Mouse (Mus musculus): ENCODE data around the gene Zmym4.

Gene Zmym4

DNA sequence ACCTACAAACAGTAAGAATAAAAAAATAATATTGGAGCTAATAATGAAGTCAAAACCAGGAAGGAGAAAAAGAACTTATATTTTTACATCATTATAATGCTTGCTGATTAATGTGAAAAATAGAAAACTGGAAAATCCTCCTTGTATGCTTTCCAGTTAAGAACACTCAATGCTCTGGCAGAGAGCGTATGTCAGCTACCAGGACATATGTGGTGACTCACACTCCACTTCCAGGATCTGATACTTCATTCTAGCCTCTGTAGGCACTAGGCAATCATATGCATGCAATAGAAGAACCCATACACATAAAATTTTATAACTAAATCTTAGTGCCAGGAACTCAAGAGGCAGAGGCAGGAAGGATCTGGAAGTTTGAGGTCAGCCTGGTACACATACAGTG lies 40.2 kb downstream of the Zmym4 start:
- no peak for DNase-seq

DNA sequence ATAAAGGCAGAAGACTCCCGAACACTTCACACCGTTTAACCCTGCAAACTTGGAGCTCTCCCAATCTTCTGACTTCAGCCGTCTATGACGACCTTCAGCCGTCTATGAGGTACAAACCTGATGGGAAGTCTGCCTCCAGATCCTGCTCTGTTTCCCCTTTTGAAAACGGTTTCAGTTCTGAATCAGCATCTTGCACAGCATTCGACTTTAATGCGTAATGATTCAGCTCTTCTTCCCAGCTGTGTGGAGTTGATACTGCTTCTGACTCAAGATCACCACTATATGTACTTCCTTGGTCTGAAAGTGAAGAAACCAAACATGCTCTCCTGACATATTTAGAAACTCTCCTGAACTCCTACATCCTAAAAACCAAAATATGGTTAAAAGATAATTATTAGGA lies 78.1 kb downstream of the Zmym4 start:
- DNase-seq, result no peak

DNA sequence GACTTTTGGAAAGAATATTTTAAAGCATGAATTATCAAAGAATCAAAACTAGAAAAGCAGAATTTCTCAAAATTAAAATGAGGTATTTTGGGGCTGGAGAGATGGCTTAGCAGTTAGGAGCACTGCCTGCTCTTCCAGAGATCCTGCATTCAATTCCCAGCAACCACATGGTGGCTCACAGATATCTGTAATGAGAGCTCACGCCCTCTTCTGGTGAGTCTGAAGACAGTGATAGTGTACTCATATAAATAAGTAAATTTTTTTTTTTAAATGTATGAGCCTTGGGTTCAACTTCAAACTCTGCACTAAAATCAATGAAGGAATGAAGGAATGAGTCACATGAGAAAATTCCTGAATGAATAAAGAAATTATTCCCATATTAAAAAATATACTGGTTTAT lies 82.0 kb downstream of the Zmym4 start:
- no peak for DNase-seq

DNA sequence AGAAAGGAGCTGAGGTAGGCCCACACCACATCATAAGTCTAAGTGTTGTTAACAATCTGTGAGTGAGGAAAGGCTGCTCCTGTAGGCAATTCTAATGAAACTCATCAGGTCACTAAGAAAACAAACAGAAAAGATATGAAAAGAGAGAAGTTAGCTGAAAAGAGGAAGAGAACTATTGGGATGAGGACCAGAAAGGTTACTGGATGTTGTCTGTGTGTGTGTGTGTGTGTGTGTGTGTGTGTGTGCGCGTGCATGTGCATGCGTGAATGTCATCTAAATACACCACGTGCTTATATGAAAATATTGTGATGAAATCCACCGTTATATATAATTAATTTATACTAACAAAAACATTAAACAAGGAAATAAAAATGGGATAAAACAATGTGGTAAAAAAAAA lies 84.3 kb downstream of the Zmym4 start:
- no peak for DNase-seq

DNA sequence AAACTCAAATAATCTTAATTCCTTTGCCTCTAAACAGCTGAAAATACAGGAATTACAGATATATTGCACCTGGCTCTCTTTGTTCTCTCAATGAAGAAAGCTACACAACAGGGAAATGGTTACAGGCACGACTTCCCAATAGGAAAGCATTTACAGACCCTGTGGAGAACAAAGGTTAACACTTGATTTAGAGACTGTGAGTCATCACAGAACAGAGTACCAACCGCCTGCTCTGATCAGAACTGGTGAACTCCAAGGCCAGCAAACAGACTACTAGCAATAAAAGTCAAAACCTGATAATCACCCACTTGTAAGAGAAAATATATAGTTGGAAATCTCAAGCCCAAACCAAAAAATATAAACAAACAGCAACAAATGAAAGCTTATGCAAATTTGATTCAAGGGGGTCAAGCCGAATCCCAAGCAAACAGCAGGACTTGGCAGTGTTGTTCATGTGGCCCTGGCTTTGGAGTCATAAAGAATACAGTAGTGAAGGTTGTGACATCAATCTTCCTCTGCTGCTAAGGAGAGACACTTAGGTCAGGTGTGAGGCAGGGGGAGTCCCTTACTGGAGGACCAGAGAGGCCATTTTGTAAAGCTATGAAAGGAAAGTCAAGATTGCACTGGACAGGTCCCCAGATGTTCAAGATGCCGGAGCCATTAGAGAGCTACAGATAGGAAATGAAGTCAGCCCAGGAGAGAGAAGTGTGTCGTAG lies 88.2 kb downstream of the Zmym4 start:
- no peak for DNase-seq

DNA sequence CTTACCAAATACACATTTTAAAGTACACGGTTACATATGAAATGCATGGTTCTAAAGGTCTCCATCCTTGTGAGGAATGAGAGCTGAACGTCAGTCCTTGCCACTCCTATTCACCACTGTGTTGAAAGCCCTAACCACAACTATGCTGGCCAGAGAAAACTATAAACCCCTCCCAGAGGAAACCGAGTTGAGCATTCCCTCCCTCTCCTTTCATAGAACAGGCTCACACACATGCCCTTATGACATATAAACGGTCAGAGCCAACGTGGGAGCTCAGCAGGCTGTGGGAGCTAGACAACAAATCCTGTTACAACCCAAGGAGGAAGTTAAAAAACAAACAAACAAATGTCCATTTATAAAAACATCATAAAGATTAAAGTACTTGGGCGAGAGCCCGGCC lies 95.2 kb downstream of the Zmym4 start:
- DNase-seq, result no peak

DNA sequence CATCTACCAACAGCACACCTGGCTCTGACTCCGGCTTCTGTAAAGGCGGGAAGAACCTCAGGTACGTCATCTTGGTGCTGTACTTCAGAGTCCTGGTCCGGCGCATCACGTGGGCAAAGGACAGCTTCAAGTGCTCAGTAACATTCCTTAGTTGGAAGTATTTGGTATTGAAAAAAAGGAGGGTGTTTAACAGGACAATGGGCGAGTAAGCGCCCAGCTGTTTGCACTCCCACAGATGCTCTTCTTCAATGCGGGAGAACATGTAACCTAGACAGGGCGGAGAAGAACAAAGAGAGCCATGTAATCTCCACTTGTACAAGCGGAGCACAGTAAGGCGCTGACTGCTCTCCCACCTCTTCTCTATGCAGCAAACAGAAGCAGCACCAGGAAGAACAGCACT lies 99.2 kb downstream of the Zmym4 start:
- no peak for DNase-seq

DNA sequence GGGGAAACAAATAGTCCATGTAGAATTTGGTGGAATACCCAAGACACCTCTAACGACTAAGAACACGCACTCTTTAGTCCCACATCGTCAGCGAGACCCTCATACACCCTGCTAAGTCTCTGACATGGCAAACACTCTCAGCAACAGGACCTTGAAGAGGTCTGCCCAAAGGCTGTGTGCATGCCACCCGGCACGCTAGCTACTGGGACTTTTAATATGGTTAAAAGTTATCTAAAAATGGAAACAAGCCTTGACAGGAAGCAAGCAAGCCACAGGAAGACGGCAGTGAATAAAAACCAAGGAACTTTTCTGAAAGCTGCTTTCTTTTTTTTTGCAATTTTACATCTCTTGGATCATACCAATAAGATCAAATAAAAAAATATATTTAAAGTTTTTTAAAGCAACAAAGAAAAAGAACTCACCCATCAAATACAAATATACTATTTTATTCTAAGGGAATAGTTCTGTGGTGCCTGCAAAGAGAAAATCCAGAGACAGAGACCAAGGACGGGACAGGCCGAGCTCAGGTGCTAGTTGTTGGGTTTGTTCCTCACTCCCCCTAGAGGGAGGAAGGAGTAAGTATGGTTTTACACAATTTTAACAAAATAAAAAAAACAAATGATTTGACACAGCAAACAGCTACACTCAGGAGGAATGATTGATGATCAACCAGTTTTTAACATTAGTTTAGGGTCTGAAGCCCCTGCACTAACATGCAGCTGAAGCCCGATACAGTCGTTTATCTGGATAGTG lies 106.2 kb downstream of the Zmym4 start:
- no peak for DNase-seq

DNA sequence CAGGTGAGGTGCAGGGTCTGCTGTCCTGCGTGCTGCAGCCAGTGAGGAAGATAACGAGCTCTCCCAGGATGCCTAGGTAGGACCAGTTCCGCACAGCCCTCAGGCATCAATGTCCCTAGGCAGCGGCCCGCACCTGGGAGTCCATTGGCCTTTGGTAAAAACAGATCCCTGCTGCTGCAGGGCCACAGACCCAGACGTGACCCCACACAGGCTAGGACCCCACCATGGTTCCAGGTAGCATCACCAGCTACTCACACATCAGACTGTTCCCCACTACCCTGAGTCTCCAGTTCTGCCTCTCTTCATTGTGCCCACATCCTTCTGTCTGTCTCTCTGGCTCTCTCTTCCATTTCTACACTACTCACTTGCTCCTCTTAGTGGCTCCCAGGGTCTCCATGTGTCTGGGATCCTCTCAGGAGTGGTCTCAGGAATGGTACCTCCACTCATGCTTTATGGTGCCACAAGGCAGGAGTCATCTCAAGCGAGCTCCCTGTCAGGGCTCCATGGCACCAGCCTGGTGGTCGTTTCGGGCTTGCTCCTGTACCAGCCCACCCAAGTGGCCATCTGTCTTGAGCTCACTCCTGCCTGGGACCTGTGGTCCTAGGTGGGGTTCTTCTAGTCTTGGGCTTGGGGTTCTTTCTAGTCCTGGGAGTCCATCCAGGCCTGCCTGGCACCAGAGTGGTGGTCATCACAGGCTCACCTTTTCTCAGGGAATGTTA lies 107.5 kb downstream of the Zmym4 start:
- DNase-seq, result no peak

DNA sequence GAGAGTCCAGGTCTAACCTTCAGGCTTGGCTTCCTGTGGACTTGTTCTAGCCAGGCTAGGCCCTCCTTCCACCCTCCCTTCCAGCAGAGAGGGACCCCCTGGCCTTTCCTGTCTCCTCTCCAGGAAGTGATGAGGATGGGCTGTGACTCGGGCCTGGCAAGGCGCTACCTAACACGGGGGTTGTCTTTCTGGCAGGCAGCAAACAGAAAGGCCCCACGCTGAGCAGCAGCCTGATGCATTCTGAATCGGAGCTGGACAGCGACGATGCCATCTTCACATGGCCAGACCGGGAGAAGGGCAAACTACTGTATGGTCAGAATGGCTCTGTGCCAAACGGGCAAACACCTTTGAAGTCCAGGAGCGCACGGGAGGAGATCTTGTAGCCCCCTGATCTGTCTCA lies 115.0 kb downstream of the Zmym4 start:
- DNase-seq, result no peak

DNA sequence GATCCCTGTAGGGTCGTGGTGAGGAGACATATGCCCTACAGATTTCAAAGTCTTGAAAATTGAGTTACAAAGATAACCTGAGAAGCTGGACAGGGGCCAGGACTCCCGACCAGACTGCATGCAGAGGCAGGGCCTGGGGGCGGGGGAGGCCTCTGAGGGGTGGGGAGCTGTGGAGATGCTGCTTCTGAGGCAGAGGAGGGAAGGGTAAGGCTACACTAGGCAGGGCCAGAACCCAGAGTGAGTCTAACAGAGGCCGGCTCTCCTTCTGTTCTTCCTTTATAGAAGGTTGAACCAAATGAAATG lies 117.2 kb downstream of the Zmym4 start:
- no peak for DNase-seq

DNA sequence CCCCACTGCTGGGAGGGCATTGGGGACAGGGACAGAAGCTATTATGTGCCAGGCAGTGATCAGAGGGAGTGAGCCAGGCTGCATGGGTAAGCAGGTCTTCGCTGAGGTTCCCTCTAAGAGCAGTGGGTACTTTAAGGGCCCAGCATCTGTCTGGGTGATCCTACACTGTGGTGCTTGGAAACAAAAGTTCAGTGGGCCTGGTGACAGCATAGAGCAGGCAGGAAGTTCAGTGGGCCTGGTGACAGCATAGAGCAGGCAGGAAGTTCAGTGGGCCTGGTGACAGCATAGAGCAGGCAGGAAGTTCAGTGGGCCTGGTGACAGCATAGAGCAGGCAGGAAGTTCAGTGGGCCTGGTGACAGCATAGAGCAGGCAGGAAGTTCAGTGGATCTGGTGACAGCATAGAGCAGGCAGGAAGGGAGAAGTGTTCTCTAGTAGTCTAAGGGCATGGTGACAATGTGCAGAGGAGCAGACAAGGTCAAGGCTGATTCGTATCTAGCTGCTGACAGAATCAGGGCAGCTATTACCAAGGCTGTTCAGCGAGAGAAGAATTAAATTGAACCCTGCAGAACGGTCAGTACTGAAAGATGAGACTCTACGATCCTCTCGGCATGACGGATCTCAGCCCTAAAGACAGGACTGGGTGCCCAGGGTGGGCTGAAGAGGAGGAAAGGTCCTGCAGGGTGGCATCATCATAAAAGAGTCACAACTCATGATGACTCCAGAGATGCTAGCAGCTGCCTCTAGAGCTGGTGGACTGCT lies 117.7 kb downstream of the Zmym4 start:
- DNase-seq, result no peak

DNA sequence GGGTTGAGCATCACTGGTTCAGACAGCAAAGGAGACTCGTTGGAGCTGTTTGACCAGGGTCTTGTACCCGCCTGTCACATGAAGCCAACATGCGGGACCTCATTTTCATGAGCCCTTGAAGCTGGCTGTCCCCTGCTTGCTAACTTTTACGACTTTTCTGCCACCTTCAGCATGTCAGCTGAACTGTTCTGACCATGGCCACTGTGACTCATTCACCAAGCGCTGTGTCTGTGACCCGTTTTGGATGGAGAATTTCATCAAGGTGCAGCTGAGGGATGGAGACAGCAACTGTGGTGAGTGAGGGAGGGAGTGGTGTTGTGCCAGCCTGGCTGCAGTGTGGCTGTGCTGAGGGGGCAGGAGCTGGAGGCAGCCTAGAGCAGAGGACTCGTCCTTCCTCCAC lies 121.0 kb downstream of the Zmym4 start:
- DNase-seq, result no peak

DNA sequence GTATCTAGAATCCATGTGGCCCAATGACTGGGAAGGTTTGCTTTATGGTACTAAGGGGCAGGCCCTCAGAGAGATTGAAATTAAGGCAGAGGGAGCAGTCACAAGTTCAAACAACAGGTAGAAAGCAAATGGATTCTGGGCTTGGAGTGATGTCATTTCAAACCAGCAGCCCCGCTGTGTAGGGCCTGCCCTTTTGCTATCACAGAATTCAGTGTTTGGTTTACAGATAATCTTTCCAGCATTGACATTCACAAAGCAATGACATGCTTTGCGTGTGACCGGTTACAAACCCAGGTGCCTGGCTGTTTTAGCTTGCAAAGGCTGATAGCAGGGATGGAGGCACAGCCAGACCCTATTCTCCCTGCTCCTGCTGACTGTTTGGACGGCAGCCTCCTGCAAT lies 122.3 kb downstream of the Zmym4 start:
- DNase-seq, result no peak

DNA sequence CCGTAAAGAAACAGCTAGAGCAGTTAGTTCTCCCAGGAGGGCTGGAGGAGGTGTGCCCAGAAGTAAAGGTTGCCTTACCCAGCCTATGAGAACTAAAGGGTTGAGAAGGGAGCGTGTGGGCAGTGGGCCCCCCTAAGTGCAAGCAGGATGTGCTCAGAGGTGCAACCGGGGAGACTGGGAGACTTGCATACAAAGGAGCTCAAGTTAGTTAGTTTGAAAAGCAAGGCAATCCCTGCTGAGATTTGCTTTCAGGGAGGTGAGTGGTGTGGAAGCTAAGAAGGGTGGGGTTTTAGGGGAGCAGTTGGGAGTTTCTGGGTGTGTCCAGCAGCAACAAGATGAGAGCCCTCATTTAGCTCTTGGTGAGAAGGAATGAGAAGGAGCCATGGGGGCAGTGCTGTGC lies 125.0 kb downstream of the Zmym4 start:
- DNase-seq, result no peak

DNA sequence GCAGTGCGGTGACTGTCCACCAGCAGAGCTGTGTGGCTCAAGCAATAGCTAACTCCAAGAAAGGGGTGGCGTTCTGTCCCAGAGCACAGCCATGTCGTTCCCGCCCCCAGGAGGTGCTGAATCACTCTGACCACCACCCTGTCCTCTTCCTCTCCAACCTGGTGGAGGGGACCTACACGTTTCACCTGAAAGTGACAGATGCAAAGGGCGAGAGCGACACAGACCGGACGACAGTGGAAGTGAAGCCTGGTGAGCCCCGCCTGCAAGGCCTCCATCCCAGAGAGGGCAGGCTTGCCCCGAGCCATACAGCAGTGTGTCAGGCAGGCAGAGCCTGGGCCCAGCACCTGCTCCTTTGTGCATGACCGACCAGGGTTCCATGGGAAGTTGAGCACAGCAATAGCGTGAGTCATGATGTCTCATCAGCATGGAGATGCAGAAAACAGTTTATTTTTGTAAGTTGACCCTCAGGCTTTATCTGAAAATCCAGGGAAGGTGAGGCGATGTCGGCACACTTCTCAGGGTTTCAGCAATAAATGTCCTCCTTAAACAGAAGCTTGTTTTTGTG lies 126.9 kb downstream of the Zmym4 start:
- DNase-seq, result no peak

DNA sequence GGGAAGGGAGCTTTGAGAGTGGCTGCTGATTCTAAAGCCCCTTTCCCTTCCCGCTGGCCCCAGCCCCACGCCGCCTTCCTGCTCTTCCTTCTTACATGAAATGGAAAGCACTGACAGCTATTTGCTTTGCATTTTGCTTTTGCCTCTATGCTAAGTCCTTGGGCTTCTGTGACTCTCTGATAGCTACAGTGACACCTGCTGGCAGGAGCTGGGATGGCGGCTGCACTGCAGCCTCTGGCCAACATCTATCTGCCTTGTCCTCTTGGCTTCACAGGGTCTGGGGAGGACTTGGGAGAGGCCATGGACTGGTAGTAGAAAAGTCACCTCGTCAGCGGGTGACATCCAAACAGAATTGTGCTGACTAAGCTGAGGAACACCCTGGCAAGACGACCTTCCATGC lies 128.1 kb downstream of the Zmym4 start:
- peak; percentile 80 for DNase-seq

DNA sequence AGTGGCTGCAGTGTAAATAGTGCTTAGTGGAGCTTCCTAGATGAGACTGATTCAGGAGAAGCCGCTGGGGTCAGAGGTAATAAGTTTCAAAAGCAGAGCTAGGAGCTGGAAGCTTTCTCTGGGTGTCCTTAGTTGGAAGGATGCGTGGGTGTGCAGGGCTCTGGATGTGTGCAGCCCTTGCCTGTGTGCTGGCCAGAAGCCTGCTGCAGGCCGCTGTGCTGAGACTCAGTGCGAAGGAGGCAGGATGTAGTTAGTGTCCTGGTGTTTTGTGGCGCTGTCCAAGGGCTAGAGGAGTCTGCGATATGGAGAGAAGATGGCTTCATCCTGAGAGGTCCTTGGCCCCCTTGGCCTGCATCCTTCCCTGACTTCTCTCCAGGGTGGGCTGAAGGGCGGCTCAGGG lies 129.1 kb downstream of the Zmym4 start:
- no peak for DNase-seq

DNA sequence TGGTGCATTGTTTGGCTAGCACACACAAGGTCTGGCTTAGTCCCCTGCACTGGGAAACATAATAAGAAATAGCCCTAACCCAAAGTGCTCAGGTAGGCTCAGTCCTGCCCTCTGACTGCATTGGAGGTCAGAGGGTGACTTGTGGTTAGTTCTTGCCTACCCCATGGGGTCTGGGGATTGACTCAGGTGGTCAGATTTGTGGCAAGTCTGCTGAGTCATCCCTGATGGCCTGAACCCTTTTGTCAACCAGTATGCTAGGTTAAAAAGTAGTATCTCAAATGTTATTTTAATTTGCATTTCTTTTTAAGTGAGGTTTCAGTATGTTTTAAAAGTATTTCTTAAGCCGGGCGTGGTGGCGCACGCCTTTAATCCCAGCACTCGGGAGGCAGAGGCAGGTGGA lies 136.8 kb downstream of the Zmym4 start:
- no peak for DNase-seq

DNA sequence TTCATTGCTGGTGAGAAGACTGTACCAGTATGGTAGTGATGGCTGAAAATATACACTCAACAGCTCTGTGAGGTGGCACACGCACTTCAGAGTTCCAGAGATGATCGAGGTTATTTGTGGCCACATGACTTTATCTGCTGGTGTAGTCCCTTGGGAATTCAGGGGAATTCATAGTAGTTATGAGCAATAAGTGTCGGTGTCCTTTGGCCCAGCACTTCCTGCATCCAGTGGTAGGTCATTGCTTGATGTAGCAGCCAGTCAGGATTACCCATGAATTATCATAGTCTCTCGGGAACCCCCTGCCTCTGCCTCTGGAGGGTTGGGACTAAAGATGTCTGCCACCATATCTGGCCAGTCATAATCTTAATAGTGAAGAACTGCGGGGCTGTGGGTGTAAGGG lies 144.0 kb downstream of the Zmym4 start:
- DNase-seq, result no peak

DNA sequence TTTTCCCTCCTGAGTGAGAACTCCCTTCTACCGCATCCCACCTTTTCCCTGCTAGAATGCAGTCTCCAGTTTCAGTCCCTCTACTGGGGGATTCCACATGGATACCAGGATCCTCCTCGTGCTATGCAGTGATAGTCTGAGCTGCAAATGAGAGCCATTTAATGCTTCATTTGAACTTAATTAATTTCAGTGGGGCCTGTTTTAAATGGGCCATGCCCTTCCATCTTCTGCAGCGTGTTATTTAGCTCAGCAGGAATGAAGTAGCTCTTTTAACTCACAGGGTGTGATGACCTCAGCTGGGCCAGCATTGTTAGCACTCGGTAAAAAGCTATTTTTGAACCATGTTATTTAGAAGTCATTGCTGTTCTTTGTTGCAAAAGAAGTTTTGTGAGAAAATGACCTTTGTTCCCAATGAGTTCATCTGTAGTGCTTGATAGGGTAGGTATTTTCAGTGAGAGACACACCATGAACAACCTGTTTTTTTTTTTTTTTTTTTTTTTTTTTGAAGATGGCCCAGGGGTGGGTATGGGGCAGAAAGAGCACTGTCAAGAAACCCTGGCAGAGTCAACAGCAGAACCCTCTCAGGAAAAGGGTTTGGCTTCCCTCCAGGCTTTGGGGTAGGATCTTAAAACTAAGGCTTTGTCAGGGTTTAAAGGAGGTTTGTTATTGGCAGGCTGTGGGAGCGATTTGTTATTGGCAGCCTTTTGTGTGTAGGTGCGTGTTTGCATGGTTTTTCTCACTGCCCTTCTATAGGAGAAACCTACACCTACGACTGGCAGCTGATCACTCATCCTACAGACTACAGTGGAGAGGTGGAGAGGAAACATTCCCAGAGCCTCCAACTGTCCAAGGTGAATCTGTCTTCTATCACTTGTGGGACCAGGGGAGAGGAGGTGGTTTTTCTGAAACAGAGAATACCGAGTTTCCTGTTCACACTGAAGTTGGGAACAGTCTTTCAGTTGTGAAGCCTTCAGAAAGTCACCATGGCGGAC lies 144.7 kb downstream of the Zmym4 start:
- no peak for DNase-seq

DNA sequence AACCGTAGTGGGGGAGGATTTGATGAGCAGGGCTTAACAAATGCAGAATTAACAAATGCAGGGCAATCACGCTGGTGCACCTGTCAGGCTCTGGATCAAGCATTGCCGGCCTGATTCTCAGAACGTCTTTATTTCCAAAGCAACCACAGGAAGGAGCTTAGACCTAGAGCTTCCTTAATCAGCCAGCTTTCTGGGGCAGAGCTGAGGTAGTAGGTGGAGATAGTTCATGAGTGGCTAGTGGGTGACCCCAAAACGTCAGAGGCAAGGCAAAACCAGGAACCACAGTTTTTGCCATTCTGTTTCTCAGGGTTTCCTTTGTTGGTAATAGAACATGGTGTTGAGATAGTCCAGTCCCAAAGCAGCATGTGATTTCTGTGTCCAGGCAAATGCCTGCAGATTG lies 153.1 kb downstream of the Zmym4 start:
- no peak for DNase-seq

Measured in right cerebral cortex, postnatal 25 days (tissue).